Mouse (Mus musculus) ES-Bruce4 (cell line): ENCODE measurements around the gene Vwc2l. TPM values are rescaled to one million over a fixed set of nuclear protein-coding genes. Genes with fewer than 3 reads are reported as not detected.

Experiments
- H3K27ac ChIP-seq: 2 replicates; pipeline ENCODE4 v1.5.1; 2012; ENCODE audit warnings: low read length, inconsistent platforms; ENCODE audit not compliant: insufficient read depth
- H3K27me3 ChIP-seq: 2 replicates; pipeline ENCODE4 v1.6.1; 2012; ENCODE audit warnings: mild to moderate bottlenecking, low read length, inconsistent platforms; ENCODE audit not compliant: control insufficient read depth, poor library complexity, insufficient read depth, severe bottlenecking
- H3K36me3 ChIP-seq: 2 replicates; pipeline ENCODE4 v1.6.1; 2012; ENCODE audit warnings: inconsistent platforms, mild to moderate bottlenecking, low read length, moderate library complexity; ENCODE audit not compliant: control insufficient read depth, poor library complexity, insufficient read depth, severe bottlenecking
- H3K4me1 ChIP-seq: one replicate; pipeline ENCODE4 v1.8.1; 2011; ENCODE audit warnings: low read length; ENCODE audit not compliant: control insufficient read depth, insufficient read depth
- H3K4me3 ChIP-seq: 2 replicates; pipeline ENCODE4 v1.5.1; 2011; ENCODE audit warnings: low read depth, mild to moderate bottlenecking, low read length
- H3K9ac ChIP-seq: 2 replicates; pipeline ENCODE4 v1.6.1; 2012; ENCODE audit warnings: low read depth, mild to moderate bottlenecking, inconsistent platforms; ENCODE audit not compliant: poor library complexity, severe bottlenecking
- H3K9me3 ChIP-seq: replicated peaks from 2 replicates; pipeline ENCODE4 v1.6.1; 2012; ENCODE audit warnings: mild to moderate bottlenecking, low read length, inconsistent platforms; ENCODE audit not compliant: control insufficient read depth, poor library complexity, insufficient read depth, severe bottlenecking
- CTCF ChIP-seq: IDR thresholded peaks from one replicate; pipeline ENCODE4 v1.8.1; 2011; ENCODE audit warnings: low read depth, low read length
- EP300 ChIP-seq: IDR thresholded peaks from 2 replicates; pipeline ENCODE4 v1.6.1; 2011; ENCODE audit warnings: low read depth, low read length; ENCODE audit not compliant: insufficient read depth
- POLR2A ChIP-seq: IDR thresholded peaks from one replicate; pipeline ENCODE4 v1.8.1; 2011; ENCODE audit warnings: low read length; ENCODE audit not compliant: insufficient read depth
- polyA plus RNA-seq: library from polyadenylated mRNA; stranded (reverse); fragments of >200 nt; gene quantifications from 2 replicates; pipeline ENCODE4 v1.2.4, GENCODE M21; 2011; ENCODE audit warnings: low read depth; ENCODE audit not compliant: missing spikeins, insufficient read depth, insufficient read length

Gene Vwc2l
- not detected in 2 replicates for polyA plus RNA-seq

GRCm38 (mm10) chr1:70725655-70726066 lies at the start of gene Vwc2l:
Gene Vwc2l (plus strand): TSS chr1:70725715.
- TF ChIP-seq EP300 (no peak), POLR2A (no peak), CTCF (no peak)
- Histone ChIP-seq H3K27ac (no peak within 1 kb of the TSS), H3K4me3 (no peak within 1 kb of the TSS), H3K9me3 (no peaks in the 10 kb centered on the region), H3K27me3 (no peaks in the 10 kb centered on the region), H3K4me1 (no peaks in the 10 kb centered on the region), H3K36me3 (no peaks in the 10 kb centered on the region), H3K9ac (no peak within 1 kb of the TSS)

GRCm38 (mm10) chr1:70692529-70692928 lies 33.0 kb upstream of the Vwc2l start:
- Histone ChIP-seq H3K4me3 (no peak overlapping the region), H3K9ac (no peak overlapping the region), H3K9me3 (no peaks in the 10 kb centered on the region), H3K27ac (no peak overlapping the region), H3K4me1 (no peaks in the 10 kb centered on the region), H3K27me3 (no peaks in the 10 kb centered on the region), H3K36me3 (no peaks in the 10 kb centered on the region)
- TF ChIP-seq CTCF: no peak
- no peak for TF ChIP-seq EP300
- no peak for TF ChIP-seq POLR2A

- Histone ChIP-seq H3K9ac (no peak overlapping the region), H3K36me3 (no peaks in the 10 kb centered on the region), H3K27ac (no peak overlapping the region), H3K4me3 (no peak overlapping the region), H3K27me3 (no peaks in the 10 kb centered on the region), H3K9me3 (no peaks in the 10 kb centered on the region), H3K4me1 (no peaks in the 10 kb centered on the region)
- no peak for TF ChIP-seq CTCF
- TF ChIP-seq EP300: no peak
Measured at GRCm38 (mm10) chr1:70700270-70700669, 25.2 kb upstream of the Vwc2l start.

- H3K36me3 ChIP-seq: no peaks in the 10 kb centered on the region
- no peak overlapping the region for H3K4me3 ChIP-seq
- no peaks in the 10 kb centered on the region for H3K9me3 ChIP-seq
- TF ChIP-seq POLR2A: no peak
- H3K27ac ChIP-seq: no peak overlapping the region
- no peak overlapping the region for H3K9ac ChIP-seq
- no peaks in the 10 kb centered on the region for H3K27me3 ChIP-seq
- H3K4me1 ChIP-seq: no peaks in the 10 kb centered on the region
Measured at GRCm38 (mm10) chr1:70703934-70704333, 21.6 kb upstream of the Vwc2l start.

GRCm38 (mm10) chr1:70705821-70706220 lies 19.7 kb upstream of the Vwc2l start:
- TF ChIP-seq CTCF (no peak), EP300 (no peak), POLR2A (no peak)
- Histone ChIP-seq H3K9me3 (no peaks in the 10 kb centered on the region), H3K9ac (no peak overlapping the region), H3K4me3 (no peak overlapping the region), H3K36me3 (no peaks in the 10 kb centered on the region), H3K4me1 (no peaks in the 10 kb centered on the region), H3K27me3 (no peaks in the 10 kb centered on the region), H3K27ac (no peak overlapping the region)

- no peak for TF ChIP-seq EP300
- no peak for TF ChIP-seq POLR2A
- TF ChIP-seq CTCF: no peak
- Histone ChIP-seq H3K9ac (no peak overlapping the region), H3K4me1 (no peaks in the 10 kb centered on the region), H3K27ac (no peak overlapping the region), H3K9me3 (no peaks in the 10 kb centered on the region), H3K36me3 (no peaks in the 10 kb centered on the region), H3K27me3 (no peaks in the 10 kb centered on the region), H3K4me3 (no peak overlapping the region)
Measured at GRCm38 (mm10) chr1:70725045-70725444, 470 bp upstream of the Vwc2l start.

GRCm38 (mm10) chr1:70787146-70787545 lies 61.6 kb downstream of the Vwc2l start:
- Histone ChIP-seq H3K4me1 (no peaks in the 10 kb centered on the region), H3K4me3 (no peak overlapping the region), H3K9ac (no peak overlapping the region), H3K36me3 (no peaks in the 10 kb centered on the region), H3K27me3 (no peaks in the 10 kb centered on the region), H3K9me3 (no peaks in the 10 kb centered on the region), H3K27ac (no peak overlapping the region)
- no peak for TF ChIP-seq EP300
- TF ChIP-seq CTCF: peak; percentile 73
- TF ChIP-seq POLR2A: no peak
